Mouse (Mus musculus): Measurements from ENCODE around the gene Gm49394.

Gene Gm49394

GRCm38 (mm10) chr7:142658681-142659180 lies 11.0 kb downstream of the Gm49394 start:
- no peak for DNase-seq

- no peak for DNase-seq
Measured at GRCm38 (mm10) chr7:142657821-142658614, 11.7 kb downstream of the Gm49394 start.

DNA sequence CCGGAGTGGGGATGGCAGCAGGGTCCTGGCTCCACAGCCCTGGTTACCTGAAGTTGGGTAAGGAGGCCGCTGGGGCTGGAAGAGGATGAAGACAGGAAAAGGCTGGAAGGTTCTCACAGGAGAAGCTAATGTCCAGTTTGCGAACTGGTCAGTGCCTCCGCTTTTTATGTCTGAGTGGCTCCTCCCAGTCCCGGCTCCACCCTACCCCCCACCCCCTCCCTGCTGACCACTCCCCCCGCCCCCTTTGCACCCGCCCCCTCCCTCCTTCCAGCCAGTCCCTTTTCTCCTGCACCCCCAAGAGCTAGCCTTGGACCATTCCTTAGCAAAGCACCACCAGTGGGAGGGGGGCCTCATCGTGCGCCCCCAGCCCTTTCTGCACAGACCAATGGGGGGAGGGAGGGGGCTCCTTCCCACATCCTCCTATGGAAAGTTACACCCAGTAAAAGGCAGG lies 12.4 kb downstream of the Gm49394 start:
- no peak for DNase-seq

DNA sequence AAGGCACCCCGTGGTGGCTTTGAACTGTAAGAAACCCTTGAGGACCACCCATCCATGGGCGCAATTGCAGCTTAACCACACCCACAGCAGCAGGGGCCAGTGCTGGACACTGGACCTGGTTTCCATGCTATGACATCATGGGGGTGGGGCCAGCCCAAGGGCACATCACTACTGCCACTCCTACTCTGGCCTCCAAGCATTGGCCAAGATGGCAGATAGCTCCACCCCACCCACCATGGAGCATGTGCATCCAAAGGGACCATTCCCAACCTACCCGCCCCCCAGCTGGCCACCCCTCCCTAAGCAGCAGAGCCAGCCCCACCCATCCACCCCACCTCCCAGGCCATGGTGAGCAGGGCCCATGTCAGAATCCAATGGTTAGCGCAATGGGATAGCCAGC lies 13.7 kb downstream of the Gm49394 start:
- DNase-seq: no peak

GRCm38 (mm10) chr7:142655633-142656032 lies 14.1 kb downstream of the Gm49394 start:
- DNase-seq: no peak

GRCm38 (mm10) chr7:142653726-142654125 lies 16.0 kb downstream of the Gm49394 start:
- no peak for DNase-seq

GRCm38 (mm10) chr7:142646676-142647075 lies 23.1 kb downstream of the Gm49394 start:
- DNase-seq: no peak

DNA sequence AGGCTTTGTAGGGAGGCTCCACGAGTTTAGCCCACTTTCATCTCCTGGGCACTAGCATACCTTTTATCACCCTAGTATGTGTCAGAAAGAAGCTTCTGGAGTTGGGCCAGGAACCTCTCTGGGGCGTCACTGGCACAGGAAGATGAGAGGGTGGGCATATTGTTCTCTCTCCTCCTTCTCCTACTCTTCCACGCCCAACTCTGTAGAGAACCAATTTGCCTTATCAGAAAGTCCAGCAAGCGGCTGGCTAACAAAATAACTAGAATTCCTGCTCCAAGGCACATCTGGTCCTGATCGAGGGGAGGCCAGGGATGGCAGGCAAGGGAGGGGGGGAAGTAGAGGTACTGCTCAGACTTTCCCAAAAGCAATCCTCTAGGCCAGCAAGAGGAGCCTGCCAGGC lies 24.7 kb downstream of the Gm49394 start:
- DNase-seq: no peak

DNA sequence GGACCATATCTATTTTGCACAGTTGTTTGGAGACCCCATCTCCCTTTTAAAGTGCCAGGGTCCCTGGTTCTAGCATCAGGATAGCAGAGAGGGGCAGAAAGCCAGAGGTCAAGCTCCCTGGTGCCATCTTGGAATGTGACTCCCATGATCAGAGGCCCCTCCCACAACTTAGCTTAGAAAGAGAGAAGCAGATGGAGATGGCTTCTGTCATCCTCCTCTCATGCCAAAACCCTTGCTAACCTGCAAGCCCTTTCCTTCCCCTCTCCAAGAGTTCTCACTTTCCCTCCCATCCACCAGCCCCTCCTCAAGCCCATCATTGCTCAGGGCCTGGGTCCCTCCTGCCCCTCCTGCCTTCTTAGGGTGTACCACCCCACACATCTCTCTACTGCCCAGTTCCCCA lies 33.6 kb downstream of the Gm49394 start:
- peak; percentile 6 for DNase-seq

GRCm38 (mm10) chr7:142630691-142631090 lies 39.1 kb downstream of the Gm49394 start:
- peak; percentile 65 for DNase-seq

DNA sequence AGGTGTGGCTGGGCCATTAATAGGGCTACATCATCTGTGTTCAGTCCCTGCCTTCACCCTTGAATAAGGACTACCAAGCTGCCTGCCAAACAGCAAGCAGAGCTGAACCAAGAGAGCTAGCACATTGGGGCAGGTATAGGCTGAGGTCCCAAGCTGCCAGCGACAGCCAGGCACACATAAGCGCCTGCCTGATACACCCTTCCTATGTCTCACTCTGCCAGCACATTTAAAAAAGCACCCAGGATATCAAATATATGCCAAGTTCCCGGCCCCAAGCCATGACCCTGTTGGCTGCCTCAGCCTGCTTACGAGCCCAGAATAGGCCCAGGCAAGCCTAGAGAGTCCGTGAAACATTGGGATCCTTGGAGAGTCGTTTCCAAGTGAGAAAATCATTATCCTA lies 39.9 kb downstream of the Gm49394 start:
- DNase-seq: no peak

- DNase-seq: no peak
Measured at GRCm38 (mm10) chr7:142622180-142622579, 47.6 kb downstream of the Gm49394 start.

DNA sequence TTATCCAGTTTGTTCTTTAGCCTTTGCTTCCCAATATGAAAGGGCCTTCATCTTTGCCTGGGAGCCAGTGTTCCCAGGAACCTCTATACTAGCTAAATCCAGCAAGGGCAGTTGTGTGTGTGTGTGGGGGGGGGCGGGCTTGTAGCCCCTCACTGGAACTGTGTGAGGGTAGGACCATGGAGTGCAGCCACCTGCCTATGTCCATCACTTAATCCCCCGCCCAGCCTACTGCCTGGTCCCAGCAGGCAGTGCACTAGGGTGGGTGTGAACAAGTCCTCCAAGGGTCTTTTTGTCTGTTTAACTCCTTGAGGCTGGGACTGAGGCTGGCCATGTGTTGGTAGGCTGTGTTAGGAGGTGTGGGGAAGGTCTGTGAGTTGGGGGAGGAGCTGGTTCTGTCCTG lies 56.7 kb downstream of the Gm49394 start:
- no peak for DNase-seq

DNA sequence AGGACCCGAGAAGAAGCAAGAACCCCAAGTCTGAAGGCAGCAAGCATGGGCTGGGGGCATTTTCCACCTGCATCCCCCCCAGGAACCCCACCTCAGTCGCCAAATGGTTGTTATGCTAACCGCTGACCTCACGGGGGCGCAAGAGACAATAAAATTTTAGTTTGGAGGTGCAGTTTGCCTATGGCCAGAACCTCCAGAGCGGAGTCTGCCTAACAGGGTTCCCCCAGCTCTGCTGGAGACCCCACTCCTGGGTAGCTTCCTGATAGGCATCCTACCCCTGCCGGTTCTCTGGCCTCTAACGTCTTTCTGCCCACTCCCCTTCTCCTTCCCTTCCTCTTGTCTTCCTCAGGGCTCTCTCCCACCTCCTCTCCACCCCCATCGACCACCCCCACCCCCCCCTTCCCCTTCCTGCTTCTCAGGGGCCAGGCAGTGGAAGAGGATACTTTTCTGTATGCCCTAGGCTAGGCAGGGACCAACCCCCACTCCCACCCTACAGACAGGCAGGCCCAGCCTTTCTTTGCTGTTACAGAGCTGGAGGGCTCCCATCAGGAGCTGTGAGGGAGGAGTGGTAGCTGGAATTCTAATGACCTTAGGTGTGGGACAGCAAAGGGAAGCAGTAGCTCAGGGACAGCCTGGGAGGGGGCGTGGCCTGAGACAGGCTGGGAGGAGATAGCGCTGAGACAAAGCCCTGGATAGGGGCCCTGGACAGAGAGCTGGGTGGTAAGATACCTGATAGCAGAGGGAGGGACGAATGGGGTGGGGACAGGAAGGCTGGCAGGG lies 58.9 kb downstream of the Gm49394 start:
- peak; percentile 31 for DNase-seq

- DNase-seq: no peak
Measured at GRCm38 (mm10) chr7:142600921-142601320, 68.8 kb downstream of the Gm49394 start.
